Mouse (Mus musculus): ENCODE results near the gene Gm5926. TPM values are rescaled to one million over a fixed set of nuclear protein-coding genes. Genes with fewer than 3 reads are reported as not detected.
"Not testable (repeated sequence)": the region's sequence is repeated elsewhere in the genome, so short reads cannot be mapped to it uniquely, and the experiment has no call there.

Gm5926 gene
- total RNA-seq (2021), result not detected

DNA sequence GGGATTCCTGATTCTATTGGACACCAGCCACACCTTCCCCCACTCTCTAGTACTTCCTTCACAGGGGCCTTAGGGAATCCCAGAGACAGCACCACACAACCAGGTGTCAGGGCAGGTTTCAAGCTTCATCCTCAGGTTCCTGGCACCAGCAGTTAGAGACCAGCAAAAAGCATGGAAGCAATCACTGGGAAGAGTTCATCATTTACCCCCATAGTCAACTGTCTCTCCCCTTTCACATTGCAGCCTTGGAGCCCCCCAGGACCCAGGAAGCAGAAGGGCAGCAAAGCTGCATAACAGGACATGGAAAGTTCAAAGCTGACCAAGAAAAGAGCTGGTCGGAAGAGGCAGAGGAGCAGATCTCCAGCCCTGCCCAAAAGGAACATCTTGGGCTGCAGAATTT lies at the start of gene Gm5926:
Gm5926 (plus strand) TSS at position 301 of the 400 bp plus-strand sequence.
- DNase-seq (ENCODE audit: extremely low spot score in 1 of 2, low spot score in 2 of 2); intact Hi-C loops (cut with DNase I): not testable (repeated sequence)

- intact Hi-C loops (cut with DNase I); DNase-seq (ENCODE audit: extremely low spot score in 1 of 2, low spot score in 2 of 2): not testable (repeated sequence)
Measured at GRCm38 (mm10) chrX:32601008-32601407, 49.5 kb upstream of the Gm5926 start.

- intact Hi-C loops (cut with DNase I); DNase-seq (ENCODE audit: extremely low spot score in 1 of 2, low spot score in 2 of 2): not testable (repeated sequence)
Measured at GRCm38 (mm10) chrX:32601425-32601824, 49.1 kb upstream of the Gm5926 start.

Other genes starting within 250 kb of the Gm5926 start
- not detected for gene Btbd35f1, start 90.7 kb upstream of the Gm5926 start, total RNA-seq (2021)
- not detected for gene Btbd35f21, start 75.4 kb downstream of the Gm5926 start, total RNA-seq (2021)
- gene Btbd35f30, start 243.9 kb downstream of the Gm5926 start, total RNA-seq (2021), result not detected

All from left cerebral cortex, postnatal 10 days (tissue).